Mouse (Mus musculus) lung, postnatal 0 days (tissue): ENCODE data around the gene Elf2. TPM values are rescaled to one million over a fixed set of nuclear protein-coding genes. Genes with fewer than 3 reads are reported as not detected.

Experiments used
- ATAC-seq: fragments of 200-750 bp; cut with Nextera tagmentation; 2 replicates; pipeline ENCODE4 v1.8.0; 2017; ENCODE audit warnings: moderate library complexity
- DNase-seq: peaks from one replicate; pipeline ENCODE4 v3.0.0-alpha.2; 2016; ENCODE audit warnings: low spot score
- H3K27ac ChIP-seq: fragments of 300-500 bp; sonication (generic); 2 replicates; pipeline ENCODE4 v1.5.1; 2014; ENCODE audit warnings: antibody characterized with exemption, mild to moderate bottlenecking, low read length, mixed read lengths
- H3K27me3 ChIP-seq: fragments of 300-500 bp; sonication (generic); replicated peaks from 2 replicates; pipeline ENCODE4 v1.6.1; 2014; ENCODE audit warnings: low read length, mixed read lengths; ENCODE audit not compliant: insufficient read depth
- H3K36me3 ChIP-seq: fragments of 300-500 bp; sonication (generic); 2 replicates; pipeline ENCODE4 v1.6.1; 2014; ENCODE audit warnings: low read length, mixed read lengths; ENCODE audit not compliant: insufficient read depth
- H3K4me1 ChIP-seq: fragments of 300-500 bp; sonication (generic); 2 replicates; pipeline ENCODE4 v1.6.1; 2014; ENCODE audit warnings: antibody characterized with exemption, low read depth, low read length, mixed read lengths; ENCODE audit not compliant: insufficient read depth
- H3K4me2 ChIP-seq: fragments of 300-500 bp; sonication (generic); replicated peaks from 2 replicates; pipeline ENCODE4 v1.6.1; 2014; ENCODE audit warnings: low read depth, mild to moderate bottlenecking, low read length, moderate library complexity, mixed read lengths
- H3K4me3 ChIP-seq: fragments of 300-500 bp; sonication (generic); 2 replicates; pipeline ENCODE4 v1.5.1; 2014; ENCODE audit warnings: low read depth, low read length
- H3K9ac ChIP-seq: fragments of 300-500 bp; sonication (generic); replicated peaks from 2 replicates; pipeline ENCODE4 v1.6.1; 2014; ENCODE audit warnings: low read depth, mild to moderate bottlenecking
- H3K9me3 ChIP-seq: fragments of 300-500 bp; sonication (generic); 2 replicates; pipeline ENCODE4 v1.6.1; 2016; ENCODE audit warnings: low read length, mixed read lengths
- CTCF ChIP-seq: IDR thresholded peaks from 2 replicates; pipeline ENCODE4 v1.5.1; 2016; ENCODE audit warnings: antibody characterized with exemption, mild to moderate bottlenecking
- EP300 ChIP-seq: IDR thresholded peaks from 2 replicates; pipeline ENCODE4 v1.6.1; 2016; ENCODE audit warnings: antibody characterized with exemption, mild to moderate bottlenecking, control low read depth
- WGBS: fragments of 180-500 bp; shearing (Covaris S2); extraction: QIAGEN DNeasy Blood & Tissue Kit; methylation state at CpG from one replicate; pipeline ENCODE4 v1.1.7; 2014; 5-methylcytosine and 5-hydroxymethylcytosine counted together
- polyA plus RNA-seq: library from polyadenylated mRNA; unstranded; fragments of >200 nt; fragmentation: Nextera tagmentation; extraction: Ambion mirVana; gene quantifications from 2 replicates; pipeline ENCODE4 v1.2.1, GENCODE M21; 2015

The Elf2 gene
- polyA plus RNA-seq, 1 experiment from 2014 or later = 55.8 TPM

DNA sequence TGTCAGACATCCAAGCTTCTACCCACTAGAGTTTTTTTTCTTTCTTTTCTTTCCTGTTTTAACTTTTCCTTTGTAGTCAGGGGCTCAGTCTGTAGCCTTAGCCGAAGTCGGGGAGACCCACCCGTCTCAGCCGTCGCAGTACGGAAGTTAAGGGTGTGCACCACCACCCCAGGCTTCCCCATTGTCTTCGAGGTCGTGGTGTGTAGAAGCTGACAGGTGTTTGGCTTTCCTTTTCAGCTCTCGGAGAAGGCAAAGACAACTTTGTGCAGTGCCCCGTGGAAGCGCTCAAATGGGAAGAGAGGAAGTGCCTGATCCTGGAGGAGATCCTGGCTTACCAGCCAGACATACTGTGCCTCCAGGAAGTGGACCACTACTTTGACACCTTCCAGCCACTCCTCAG, 91.0 kb downstream of the Elf2 start:
- no peak overlapping the region for H3K4me3 ChIP-seq
- no peaks in the 10 kb centered on the region for H3K4me1 ChIP-seq
- no peak overlapping the region for H3K9ac ChIP-seq
- no peak overlapping the region for H3K4me2 ChIP-seq
- no peak for DNase-seq
- no peak for TF ChIP-seq EP300
- TF ChIP-seq CTCF = no peak
- H3K9me3 ChIP-seq = no peaks in the 10 kb centered on the region
- no peak for ATAC-seq
- peaks cover 5% of the 10 kb centered on the region; the same call in 1 of the 2 replicates for H3K36me3 ChIP-seq
- WGBS = 77% methylated on average over 11 of the region's 11 CpGs
- H3K27ac ChIP-seq = no peak overlapping the region
- no peaks in the 10 kb centered on the region for H3K27me3 ChIP-seq

DNA sequence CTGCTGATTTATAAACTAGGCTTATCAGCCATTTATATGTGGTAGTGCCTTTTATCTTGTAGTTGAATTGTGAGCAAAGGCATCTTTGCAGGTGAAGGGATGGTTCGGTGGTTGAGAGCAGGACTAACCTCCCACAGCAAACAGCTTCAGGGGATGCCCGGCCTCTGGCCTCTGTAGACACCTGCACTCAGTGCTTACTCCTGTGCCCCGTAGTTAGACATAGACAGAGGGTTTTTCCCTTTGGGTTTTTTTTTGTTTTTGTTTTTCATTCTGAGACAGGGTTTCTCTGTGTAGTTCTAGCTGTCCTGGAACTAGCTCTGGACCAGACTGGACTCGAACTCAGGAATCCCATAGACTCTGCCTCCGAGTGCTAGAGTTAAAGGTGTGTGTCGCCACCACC, 91.9 kb downstream of the Elf2 start:
- Histone ChIP-seq H3K9me3 (no peaks in the 10 kb centered on the region), H3K9ac (no peak overlapping the region), H3K27me3 (no peaks in the 10 kb centered on the region), H3K4me3 (no peak overlapping the region), H3K36me3 (peaks cover 5% of the 10 kb centered on the region; the same call in 1 of the 2 replicates), H3K4me1 (no peaks in the 10 kb centered on the region), H3K4me2 (no peak overlapping the region), H3K27ac (no peak overlapping the region)
- no peak for DNase-seq
- ATAC-seq = no peak
- WGBS = 95% methylated on average over 6 of the region's 6 CpGs
- TF ChIP-seq EP300 (no peak), CTCF (no peak)

DNA sequence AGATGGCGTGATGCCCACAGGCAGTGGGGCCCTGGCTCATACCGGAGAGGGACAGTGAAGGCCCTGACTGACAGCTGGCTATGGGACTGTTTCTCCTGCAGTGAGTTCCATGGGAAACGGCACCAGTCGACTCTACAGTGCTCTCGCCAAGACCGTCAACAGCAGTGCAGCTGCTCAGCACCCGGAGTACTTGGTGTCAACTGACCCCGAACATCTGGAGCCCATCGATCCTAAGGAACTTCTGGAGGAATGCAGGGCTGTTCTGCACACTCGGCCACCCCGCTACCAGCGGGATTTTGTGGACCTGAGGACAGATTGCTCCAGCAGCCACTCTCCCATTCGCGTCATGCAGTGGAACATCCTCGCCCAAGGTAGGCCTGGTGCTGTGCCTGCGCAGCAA, 92.8 kb downstream of the Elf2 start:
- peaks cover 5% of the 10 kb centered on the region; the same call in 1 of the 2 replicates for H3K36me3 ChIP-seq
- no peak overlapping the region for H3K4me3 ChIP-seq
- no peak overlapping the region for H3K9ac ChIP-seq
- ATAC-seq (peak; percentile 94), DNase-seq (peak; percentile 79)
- 61% methylated on average over 16 of the region's 16 CpGs for WGBS
- no peak overlapping the region for H3K27ac ChIP-seq
- no peaks in the 10 kb centered on the region for H3K4me1 ChIP-seq
- no peak overlapping the region for H3K4me2 ChIP-seq
- TF ChIP-seq EP300 (no peak), CTCF (no peak)
- no peaks in the 10 kb centered on the region for H3K9me3 ChIP-seq
- H3K27me3 ChIP-seq = no peaks in the 10 kb centered on the region

DNA sequence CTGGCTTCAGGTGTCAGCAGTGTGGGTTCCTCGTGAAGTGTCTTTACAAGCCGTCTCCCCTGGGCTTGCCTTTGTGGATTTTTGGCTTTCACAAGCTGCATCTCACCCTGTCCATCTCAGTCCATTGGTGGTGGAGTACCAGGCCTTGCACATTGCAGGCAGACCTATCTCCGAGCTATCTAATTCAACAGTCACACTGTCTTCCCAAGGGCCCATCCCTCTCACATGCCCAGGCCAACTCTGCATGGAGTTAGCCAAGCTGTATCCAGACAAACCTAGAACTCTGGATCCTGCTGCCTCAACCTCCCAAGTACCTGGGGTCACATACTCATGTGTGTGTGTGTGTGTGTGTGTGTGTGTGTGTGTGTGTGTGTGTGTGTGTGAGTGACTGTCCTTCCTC, 100.9 kb downstream of the Elf2 start:
- no peak for DNase-seq
- no peak for ATAC-seq
- no peaks in the 10 kb centered on the region for H3K27me3 ChIP-seq
- H3K4me3 ChIP-seq = no peak overlapping the region
- no peak overlapping the region for H3K4me2 ChIP-seq
- H3K27ac ChIP-seq = no peak overlapping the region
- no peaks in the 10 kb centered on the region for H3K9me3 ChIP-seq
- 92% methylated on average over 3 of the region's 3 CpGs for WGBS
- H3K36me3 ChIP-seq = no peaks in the 10 kb centered on the region
- H3K9ac ChIP-seq = no peak overlapping the region
- TF ChIP-seq CTCF (no peak), EP300 (no peak)
- H3K4me1 ChIP-seq = no peaks in the 10 kb centered on the region

DNA sequence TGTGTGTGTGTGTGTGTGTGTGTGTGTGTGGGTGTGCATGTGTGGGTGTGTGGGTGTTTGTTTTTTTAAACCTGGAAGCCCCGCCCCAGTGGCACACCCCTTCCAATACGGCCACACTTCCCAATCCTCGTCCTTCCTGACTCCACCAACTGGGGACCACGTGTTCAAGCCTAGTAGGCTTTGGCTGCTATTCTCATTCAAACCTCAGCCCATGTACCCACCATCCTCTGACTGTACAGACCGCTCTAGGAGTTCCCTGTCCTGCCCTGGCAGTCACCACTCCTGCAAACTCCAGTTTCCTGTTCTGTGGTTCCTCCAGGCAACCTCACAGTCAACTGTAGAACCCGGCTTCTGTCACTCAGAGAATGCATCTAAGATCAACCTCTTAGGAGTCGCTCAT, 101.9 kb downstream of the Elf2 start:
- H3K27me3 ChIP-seq = no peaks in the 10 kb centered on the region
- no peak overlapping the region for H3K4me2 ChIP-seq
- no peaks in the 10 kb centered on the region for H3K9me3 ChIP-seq
- 50% methylated on average over 7 of the region's 7 CpGs for WGBS
- ATAC-seq (no peak), DNase-seq (no peak)
- H3K4me3 ChIP-seq = no peak overlapping the region
- H3K36me3 ChIP-seq = no peaks in the 10 kb centered on the region
- no peak overlapping the region for H3K27ac ChIP-seq
- H3K9ac ChIP-seq = no peak overlapping the region
- TF ChIP-seq EP300 (no peak), CTCF (no peak)
- no peaks in the 10 kb centered on the region for H3K4me1 ChIP-seq

DNA sequence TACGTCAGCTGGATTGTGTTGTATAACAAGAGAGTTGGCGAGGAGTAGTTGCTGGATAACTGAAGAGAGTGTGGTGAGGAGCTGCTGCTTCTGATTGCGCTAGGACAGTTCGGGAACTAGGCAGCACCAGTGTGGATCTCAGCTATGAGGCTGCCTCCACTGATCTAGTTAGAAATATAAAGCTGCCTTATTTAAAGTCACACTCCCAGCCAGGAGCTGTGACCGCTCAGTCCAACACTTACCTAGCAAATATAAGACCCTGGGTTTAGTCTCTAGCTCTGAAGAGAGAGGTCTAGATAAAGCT, 105.8 kb downstream of the Elf2 start:
- Histone ChIP-seq H3K4me1 (peaks cover 4% of the 10 kb centered on the region; the same call in 1 of the 2 replicates), H3K27ac (peak overlapping the region; percentile 88), H3K9ac (no peak overlapping the region), H3K4me2 (peak overlapping the region; percentile 14; the same call in 1 of the 2 replicates), H3K36me3 (no peaks in the 10 kb centered on the region), H3K27me3 (no peaks in the 10 kb centered on the region), H3K9me3 (no peaks in the 10 kb centered on the region), H3K4me3 (no peak overlapping the region)
- TF ChIP-seq EP300 = no peak
- TF ChIP-seq CTCF = no peak
- no peak for ATAC-seq
- 50% methylated on average over 5 of the region's 5 CpGs for WGBS
- DNase-seq = no peak
